Mouse (Mus musculus) ES-CJ7 (cell line): Measurements from ENCODE around the gene Apobec1.
"Not testable (repeated sequence)": the region's sequence is repeated elsewhere in the genome, so short reads cannot be mapped to it uniquely, and the experiment has no call there.

Source experiments
- DNase-seq: peaks from one replicate; pipeline ENCODE4 v3.0.0; 2011; ENCODE audit warnings: low read depth, low spot score

The Apobec1 gene

GRCm38 (mm10) chr6:122602242-122602991 lies at the start of gene Apobec1:
TSS of gene Apobec1 (minus strand) at chr6:122602444.
- peak; percentile 79 for DNase-seq

GRCm38 (mm10) chr6:122650398-122650980 lies 48.2 kb upstream of the Apobec1 start:
- DNase-seq, result no peak

GRCm38 (mm10) chr6:122649903-122650302 lies 47.7 kb upstream of the Apobec1 start:
- DNase-seq, result no peak

- DNase-seq, result peak; percentile 51
Measured at GRCm38 (mm10) chr6:122644196-122644595, 42.0 kb upstream of the Apobec1 start.

GRCm38 (mm10) chr6:122637566-122637965 lies 35.3 kb upstream of the Apobec1 start:
- not testable (repeated sequence) for DNase-seq

- peak; percentile 74 for DNase-seq
Measured at GRCm38 (mm10) chr6:122636666-122637065, 34.4 kb upstream of the Apobec1 start.

- no peak for DNase-seq
Measured at GRCm38 (mm10) chr6:122635315-122635714, 33.1 kb upstream of the Apobec1 start.

- peak; percentile 85 for DNase-seq
Measured at GRCm38 (mm10) chr6:122633411-122633810, 31.2 kb upstream of the Apobec1 start.

GRCm38 (mm10) chr6:122627469-122628108 lies 25.3 kb upstream of the Apobec1 start:
- DNase-seq, result peak; percentile 60

GRCm38 (mm10) chr6:122626110-122626509 lies 23.9 kb upstream of the Apobec1 start, which contains the start of gene Dppa3:
TSS of gene Dppa3 (plus strand) at chr6:122626410.
- no peak for DNase-seq

GRCm38 (mm10) chr6:122625156-122625555 lies 22.9 kb upstream of the Apobec1 start:
- no peak for DNase-seq

GRCm38 (mm10) chr6:122624480-122624879 lies 22.2 kb upstream of the Apobec1 start:
- DNase-seq, result peak; percentile 96

GRCm38 (mm10) chr6:122621066-122621465 lies 18.8 kb upstream of the Apobec1 start:
- no peak for DNase-seq

GRCm38 (mm10) chr6:122616022-122616421 lies 13.8 kb upstream of the Apobec1 start:
- no peak for DNase-seq

- DNase-seq, result peak; percentile 82
Measured at GRCm38 (mm10) chr6:122614047-122614446, 11.8 kb upstream of the Apobec1 start.

GRCm38 (mm10) chr6:122612426-122612825 lies 10.2 kb upstream of the Apobec1 start:
- no peak for DNase-seq

- peak; percentile 86 for DNase-seq
Measured at GRCm38 (mm10) chr6:122609771-122610170, 7.5 kb upstream of the Apobec1 start, which contains the start of gene Gdf3. TSS of gene Gdf3 (minus strand) at chr6:122610087.

GRCm38 (mm10) chr6:122609377-122609728 lies 7.1 kb upstream of the Apobec1 start:
- DNase-seq, result peak; percentile 59

- DNase-seq, result peak; percentile 97
Measured at GRCm38 (mm10) chr6:122608434-122609376, 6.5 kb upstream of the Apobec1 start.

GRCm38 (mm10) chr6:122607700-122608099 lies 5.5 kb upstream of the Apobec1 start:
- peak; percentile 95 for DNase-seq

GRCm38 (mm10) chr6:122606661-122607060 lies 4.4 kb upstream of the Apobec1 start:
- DNase-seq, result peak; percentile 58
